In the genomic region with DNA sequence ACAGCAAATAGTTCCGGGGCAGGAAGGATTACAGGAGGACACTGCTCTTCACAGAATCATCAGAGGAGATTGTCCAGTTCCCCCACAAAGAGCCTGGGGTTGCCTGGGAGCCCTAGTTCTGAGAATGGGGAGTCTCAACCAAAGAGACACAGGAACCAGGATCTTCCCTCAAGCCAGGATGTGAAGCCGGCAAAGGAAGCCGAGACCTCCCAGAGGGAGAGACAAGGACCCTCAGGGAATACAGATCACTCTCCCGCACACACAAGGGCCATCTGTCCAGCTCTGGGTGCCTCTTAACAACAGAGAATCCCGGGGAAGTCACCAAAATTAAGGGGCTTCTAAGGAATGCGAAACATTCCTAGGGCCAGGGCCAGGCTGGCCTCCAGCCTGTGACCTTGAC, we compare ENCODE assay signal across 1 mouse cellular context.
TF ChIP-seq lines count a peak whose summit lies in the region.

No protein-coding gene starts in this region.

TF ChIP-seq in CH12.LX, 34 proteins besides CTCF, POLR2A, EP300 and RAD21 (continued from another document):
- TF ChIP-seq HCFC1 (IDR thresholded peaks at IDR 0.05; ENCODE audit: low read depth, low read length) (no peak), ZKSCAN1 (IDR thresholded peaks at IDR 0.05; ENCODE audit: borderline replicate concordance, low read depth, low read length) (no peak)
